Mouse (Mus musculus) liver, embryonic 14.5 days (tissue): ENCODE measurements around the gene Nploc4. TPM values are rescaled to one million over a fixed set of nuclear protein-coding genes. Genes with fewer than 3 reads are reported as not detected.

Source experiments
- ATAC-seq: fragments of 200-750 bp; cut with Nextera tagmentation; 2 replicates; pipeline ENCODE4 v1.8.0; 2017; ENCODE audit warnings: moderate number of reproducible peaks, mild to moderate bottlenecking, moderate library complexity; ENCODE audit not compliant: insufficient read depth
- DNase-seq, 3 experiments: peaks; one replicate each; pipeline ENCODE4 v3.0.0-alpha.2; 2012 to 2013; ENCODE audit warnings: low read depth in 3 of 3, low spot score in 3 of 3
- H3K27ac ChIP-seq: fragments of 300-500 bp; sonication (generic); 2 replicates; pipeline ENCODE4 v1.5.1; 2014; ENCODE audit warnings: moderate library complexity, mild to moderate bottlenecking, control low read depth, inconsistent platforms
- H3K27me3 ChIP-seq: fragments of 300-500 bp; sonication (generic); 2 replicates; pipeline ENCODE4 v1.6.1; 2014; ENCODE audit warnings: mild to moderate bottlenecking, low read length, moderate library complexity; ENCODE audit not compliant: control insufficient read depth, insufficient read depth
- H3K36me3 ChIP-seq: fragments of 300-500 bp; sonication (generic); replicated peaks from 2 replicates; pipeline ENCODE4 v1.6.1; 2014; ENCODE audit warnings: low read depth; ENCODE audit not compliant: control insufficient read depth, insufficient read depth
- H3K4me1 ChIP-seq, 2 experiments: fragments of 200-500 bp in 1 of 2; fragments of 300-500 bp in 1 of 2; sonication (generic) in 1 of 2; replicated peaks; 2 replicates each; pipeline ENCODE4 v1.6.1; 2012 to 2014; ENCODE audit warnings: antibody characterized with exemption in 1 of 2, inconsistent platforms in 1 of 2, low read length in 1 of 2; ENCODE audit not compliant: control insufficient read depth in 2 of 2, insufficient read depth in 2 of 2
- H3K4me2 ChIP-seq: fragments of 300-500 bp; sonication (generic); 2 replicates; pipeline ENCODE4 v1.6.1; 2014; ENCODE audit warnings: low read depth, mild to moderate bottlenecking, control low read depth, moderate library complexity
- H3K4me3 ChIP-seq, 2 experiments: fragments of 200-500 bp in 1 of 2; fragments of 300-500 bp in 1 of 2; sonication (generic) in 1 of 2; 2 replicates each; pipeline ENCODE4 v1.5.1; 2012 to 2014; ENCODE audit warnings: low read depth in 2 of 2, low read length in 2 of 2, mild to moderate bottlenecking in 2 of 2, control low read depth in 1 of 2, inconsistent platforms in 1 of 2, moderate library complexity in 1 of 2; ENCODE audit not compliant: insufficient read depth in 1 of 2
- H3K9ac ChIP-seq: fragments of 300-500 bp; sonication (generic); replicated peaks from 2 replicates; pipeline ENCODE4 v1.6.1; 2014; ENCODE audit warnings: mild to moderate bottlenecking, control low read depth, moderate library complexity
- H3K9me3 ChIP-seq: fragments of 300-500 bp; sonication (generic); 2 replicates; pipeline ENCODE4 v1.6.1; 2016; ENCODE audit warnings: low read length, mixed read lengths; ENCODE audit not compliant: control insufficient read depth
- CTCF ChIP-seq: IDR thresholded peaks from 2 replicates; pipeline ENCODE4 v1.5.1; 2016; ENCODE audit warnings: antibody characterized with exemption, low read depth, control low read depth
- EP300 ChIP-seq: IDR thresholded peaks from 2 replicates; pipeline ENCODE4 v1.6.1; 2016; ENCODE audit warnings: antibody characterized with exemption, low read depth
- WGBS: fragments of 180-500 bp; shearing (Covaris S2); extraction: QIAGEN DNeasy Blood & Tissue Kit; methylation state at CpG from one replicate; pipeline ENCODE4 v1.1.7; 2014; ENCODE audit not compliant: insufficient replicate concordance; 5-methylcytosine and 5-hydroxymethylcytosine counted together
- polyA plus RNA-seq, 2 experiments: library from polyadenylated mRNA; depleted of rRNA in 1 of 2; stranded (reverse) in 1 of 2; unstranded in 1 of 2; fragments of >200 nt; fragmentation: Nextera tagmentation in 1 of 2; extraction: Ambion mirVana in 1 of 2; gene quantifications; 2 replicates each; pipeline versions ENCODE4 v1.2.1 to v1.2.3; 2012 to 2014

Nploc4 gene
- polyA plus RNA-seq, 2 experiments: 21.1 to 21.2 TPM

DNA sequence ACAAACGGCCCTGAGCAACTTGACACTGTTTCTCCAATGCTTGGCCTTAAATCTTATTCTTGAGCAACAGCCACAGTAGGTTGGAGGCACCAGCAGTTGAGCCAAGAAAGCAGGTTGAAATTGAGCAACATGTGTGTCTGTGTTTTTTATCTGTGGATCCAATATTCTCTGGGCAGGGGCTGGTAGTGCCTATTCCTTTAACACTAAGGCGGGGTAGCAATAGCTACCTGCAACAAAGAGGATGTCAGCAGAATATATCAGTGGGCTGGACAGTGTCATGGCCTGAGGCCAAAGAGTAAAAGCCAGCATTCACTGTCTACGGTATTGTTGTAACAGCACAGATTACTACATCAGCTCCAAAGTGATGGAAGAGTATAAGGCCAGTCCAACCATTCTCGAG, 41.8 kb downstream of the Nploc4 start:
- Histone ChIP-seq H3K4me2 (no peak overlapping the region), H3K36me3 (peaks cover 43% of the 10 kb centered on the region), H3K27me3 (no peaks in the 10 kb centered on the region), H3K27ac (no peak overlapping the region), H3K4me3 (no peak overlapping the region), H3K9me3 (no peaks in the 10 kb centered on the region), H3K9ac (no peak overlapping the region), H3K4me1 (peaks cover 15 to 21% of the 10 kb centered on the region in 2 experiments)
- 77% methylated on average over 4 of the region's 4 CpGs for WGBS
- no peak for TF ChIP-seq CTCF
- TF ChIP-seq EP300: no peak
- ATAC-seq: no peak
- no peak for DNase-seq

DNA sequence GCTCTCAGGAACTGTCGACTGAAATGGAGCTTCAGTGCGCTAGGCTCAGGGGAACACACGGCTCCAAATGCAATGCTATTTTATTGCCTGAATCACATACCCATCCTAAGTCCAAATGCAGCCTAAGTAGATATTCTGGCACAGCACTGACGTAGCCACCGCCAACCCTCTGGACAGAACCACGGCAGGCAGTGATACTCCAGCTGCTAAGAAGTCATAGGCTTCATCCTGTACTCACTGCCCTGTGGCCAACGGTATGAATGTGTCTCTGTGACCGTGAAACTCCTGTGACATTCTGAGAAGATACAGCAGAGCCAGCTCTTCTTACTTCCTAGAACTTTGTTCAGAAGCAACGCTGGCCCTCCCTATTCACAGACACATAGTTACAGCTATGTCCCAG, 48.9 kb downstream of the Nploc4 start:
- WGBS: 86% methylated on average over 9 of the region's 9 CpGs
- H3K36me3 ChIP-seq: peaks cover 65% of the 10 kb centered on the region

GRCm38 (mm10) chr11:120387157-120387556, 50.4 kb downstream of the Nploc4 start:
- Histone ChIP-seq H3K27ac (no peak overlapping the region), H3K4me2 (no peak overlapping the region), H3K9me3 (no peaks in the 10 kb centered on the region), H3K4me1 (peaks cover 0 to 2% of the 10 kb centered on the region in 2 experiments; a peak in 2 of 4 replicates), H3K9ac (no peak overlapping the region), H3K27me3 (no peaks in the 10 kb centered on the region), H3K36me3 (peaks cover 70% of the 10 kb centered on the region), H3K4me3 (no peak overlapping the region)
- DNase-seq (peak in 2 of 3 experiments; percentile 19 to 26), ATAC-seq (0 out of 2 replicates have a peak, but pooled peaks have one; percentile 25)
- 46% methylated on average over 2 of the region's 2 CpGs for WGBS
- TF ChIP-seq EP300 (no peak), CTCF (no peak)

More for the DNA sequence above, 48.9 kb downstream of the Nploc4 start:
- Histone ChIP-seq H3K4me1 (peaks cover 0 to 2% of the 10 kb centered on the region in 2 experiments; a peak in 2 of 4 replicates), H3K27ac (no peak overlapping the region), H3K4me2 (no peak overlapping the region), H3K4me3 (no peak overlapping the region), H3K9me3 (no peaks in the 10 kb centered on the region), H3K9ac (no peak overlapping the region), H3K27me3 (no peaks in the 10 kb centered on the region)
- no peak for ATAC-seq
- DNase-seq: no peak
- TF ChIP-seq CTCF (no peak), EP300 (no peak)

DNA sequence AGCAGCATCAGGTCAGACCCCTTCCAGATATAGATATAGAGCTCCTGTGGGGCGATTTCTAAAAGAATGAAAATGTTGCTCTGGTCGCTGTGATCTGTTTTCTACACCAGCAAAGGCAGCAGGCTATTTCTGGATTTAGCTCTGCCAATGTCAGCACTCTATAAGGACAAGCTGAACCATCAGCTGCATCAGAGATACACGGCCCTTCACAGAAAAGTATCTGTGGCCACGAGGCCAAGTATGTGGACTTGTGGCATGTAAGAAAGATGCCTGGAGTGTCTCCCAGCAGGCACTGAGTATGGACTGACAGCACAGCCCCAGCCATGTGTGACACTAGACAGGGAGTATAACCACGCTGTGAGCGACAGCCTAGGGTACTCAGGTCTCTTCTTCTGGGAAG, 50.9 kb downstream of the Nploc4 start:
- whole genome bisulfite sequencing: 85% methylated on average over 6 of the region's 6 CpGs
- ATAC-seq (no peak), DNase-seq (no peak)
- no peak for TF ChIP-seq EP300
- no peak for TF ChIP-seq CTCF
- Histone ChIP-seq H3K27me3 (no peaks in the 10 kb centered on the region), H3K4me3 (no peak overlapping the region), H3K9ac (no peak overlapping the region), H3K27ac (no peak overlapping the region), H3K9me3 (no peaks in the 10 kb centered on the region), H3K4me1 (peaks cover 0 to 2% of the 10 kb centered on the region in 2 experiments; a peak in 2 of 4 replicates), H3K36me3 (peaks cover 69% of the 10 kb centered on the region), H3K4me2 (no peak overlapping the region)

GRCm38 (mm10) chr11:120382509-120382908, 55.0 kb downstream of the Nploc4 start:
- TF ChIP-seq EP300 (no peak), CTCF (no peak)

More at GRCm38 (mm10) chr11:120382509-120382908, 55.0 kb downstream of the Nploc4 start:
- Histone ChIP-seq H3K4me2 (no peak overlapping the region), H3K9ac (no peak overlapping the region), H3K9me3 (no peaks in the 10 kb centered on the region), H3K27ac (no peak overlapping the region), H3K4me3 (no peak overlapping the region), H3K4me1 (peaks cover 9 to 11% of the 10 kb centered on the region in 2 experiments), H3K27me3 (no peaks in the 10 kb centered on the region), H3K36me3 (peaks cover 57% of the 10 kb centered on the region)
- 94% methylated on average over 9 of the region's 9 CpGs for WGBS
- DNase-seq (no peak), ATAC-seq (no peak)
